Mouse (Mus musculus): ENCODE measurements around the gene Ndufv1. TPM values are rescaled to one million over a fixed set of nuclear protein-coding genes. Genes with fewer than 3 reads are reported as not detected.

The Ndufv1 gene
- polyA plus RNA-seq, 1 experiment from 2014 or later = 255 TPM

DNA sequence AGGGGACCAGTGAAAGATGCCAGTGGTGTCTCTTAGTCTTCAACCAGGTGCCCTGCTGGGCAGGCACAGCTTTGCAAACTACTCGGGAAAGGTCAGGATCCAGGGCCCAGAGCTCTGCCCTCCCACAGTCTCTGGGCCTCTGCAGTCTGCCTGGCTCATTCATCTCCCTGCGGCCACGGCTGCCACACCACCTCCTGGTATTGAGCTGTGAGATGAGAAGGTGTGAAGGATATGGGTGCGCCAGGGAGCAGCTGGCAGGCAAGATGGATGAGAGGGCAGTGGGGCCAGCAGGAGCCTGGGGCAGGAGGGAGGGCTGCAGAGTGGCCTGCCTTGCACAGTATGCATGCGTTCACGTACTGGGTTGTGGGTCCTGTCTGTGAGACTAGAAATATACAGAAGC lies 21.8 kb downstream of the Ndufv1 start:
- ATAC-seq = no peak
- no peak for TF ChIP-seq CTCF (IDR thresholded peaks at IDR 0.05; ENCODE audit: low read depth)

DNA sequence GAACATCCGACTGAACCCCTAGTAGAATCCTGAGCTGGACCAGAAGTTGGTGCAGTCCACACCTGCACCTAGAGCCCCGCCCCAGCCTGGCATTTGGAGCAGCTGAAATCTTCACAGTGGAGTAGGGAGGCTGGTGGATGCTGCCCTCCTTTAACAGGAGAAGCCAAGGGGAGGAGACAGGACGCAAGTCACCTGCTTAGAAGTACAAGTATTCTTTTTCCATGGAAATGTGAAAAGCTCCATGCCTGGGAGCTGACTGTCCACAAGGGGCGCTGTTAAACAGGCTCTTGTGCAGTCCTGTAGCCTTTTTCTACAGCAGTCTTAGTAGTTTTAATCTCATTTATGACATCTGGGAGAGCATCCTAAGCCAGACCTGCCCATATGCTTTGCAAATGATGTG lies 23.9 kb downstream of the Ndufv1 start:
- H3K27ac ChIP-seq (ENCODE audit: low read depth, low read length) = no peak overlapping the region
- TF ChIP-seq CTCF (IDR thresholded peaks at IDR 0.05; ENCODE audit: low read depth) = peak; percentile 61
- no peaks in the 10 kb centered on the region for H3K36me3 ChIP-seq (ENCODE audit: control insufficient read depth, insufficient read depth)
- 96% methylated on average over 4 of the region's 4 CpGs for WGBS
- ATAC-seq = no peak
- no peaks in the 10 kb centered on the region for H3K27me3 ChIP-seq (replicated peaks; ENCODE audit: control insufficient read depth, insufficient read depth, low read length)
- H3K4me1 ChIP-seq (replicated peaks; ENCODE audit: control insufficient read depth, insufficient read depth, low read length) = peaks cover 17% of the 10 kb centered on the region; the same call in 1 of the 2 replicates
- H3K9me3 ChIP-seq (ENCODE audit: control insufficient read depth) = no peaks in the 10 kb centered on the region
- no peak overlapping the region for H3K4me3 ChIP-seq (ENCODE audit: low read depth, low read length)
- H3K9ac ChIP-seq (ENCODE audit: low read depth, low read length) = no peak overlapping the region
- no peak overlapping the region for H3K4me2 ChIP-seq (replicated peaks; ENCODE audit: low read depth)

More for the DNA sequence above, 21.8 kb downstream of the Ndufv1 start:
- H3K27me3 ChIP-seq (replicated peaks; ENCODE audit: control insufficient read depth, insufficient read depth, low read length) = no peaks in the 10 kb centered on the region
- H3K9me3 ChIP-seq (ENCODE audit: control insufficient read depth) = no peaks in the 10 kb centered on the region
- no peak overlapping the region for H3K9ac ChIP-seq (ENCODE audit: low read depth, low read length)
- no peak overlapping the region for H3K4me2 ChIP-seq (replicated peaks; ENCODE audit: low read depth)
- peaks cover 15% of the 10 kb centered on the region; the same call in 1 of the 2 replicates for H3K4me1 ChIP-seq (replicated peaks; ENCODE audit: control insufficient read depth, insufficient read depth, low read length)
- WGBS = 50% methylated on average over 6 of the region's 6 CpGs
- H3K4me3 ChIP-seq (ENCODE audit: low read depth, low read length) = no peak overlapping the region
- no peak overlapping the region for H3K27ac ChIP-seq (ENCODE audit: low read depth, low read length)
- H3K36me3 ChIP-seq (ENCODE audit: control insufficient read depth, insufficient read depth) = no peaks in the 10 kb centered on the region

GRCm38 (mm10) chr19:3988066-3988465 lies 24.5 kb downstream of the Ndufv1 start:
- no peaks in the 10 kb centered on the region for H3K27me3 ChIP-seq (replicated peaks; ENCODE audit: control insufficient read depth, insufficient read depth, low read length)
- ATAC-seq = no peak
- no peak overlapping the region for H3K9ac ChIP-seq (ENCODE audit: low read depth, low read length)
- H3K27ac ChIP-seq (ENCODE audit: low read depth, low read length) = no peak overlapping the region
- H3K4me1 ChIP-seq (replicated peaks; ENCODE audit: control insufficient read depth, insufficient read depth, low read length) = peaks cover 13% of the 10 kb centered on the region; the same call in 1 of the 2 replicates
- H3K4me3 ChIP-seq (ENCODE audit: low read depth, low read length) = no peak overlapping the region
- no peak for TF ChIP-seq CTCF (IDR thresholded peaks at IDR 0.05; ENCODE audit: low read depth)
- H3K36me3 ChIP-seq (ENCODE audit: control insufficient read depth, insufficient read depth) = no peaks in the 10 kb centered on the region
- H3K4me2 ChIP-seq (replicated peaks; ENCODE audit: low read depth) = no peak overlapping the region
- whole genome bisulfite sequencing = 87% methylated on average over 14 of the region's 14 CpGs
- no peaks in the 10 kb centered on the region for H3K9me3 ChIP-seq (ENCODE audit: control insufficient read depth)

- Histone ChIP-seq H3K27ac (ENCODE audit: low read depth, low read length) (peak within 1 kb of the TSS; percentile 22), H3K9me3 (ENCODE audit: control insufficient read depth) (no peaks in the 10 kb centered on the region), H3K4me2 (replicated peaks; ENCODE audit: low read depth) (peak within 1 kb of the TSS; percentile 48), H3K27me3 (replicated peaks; ENCODE audit: control insufficient read depth, insufficient read depth, low read length) (no peaks in the 10 kb centered on the region), H3K36me3 (ENCODE audit: control insufficient read depth, insufficient read depth) (no peaks in the 10 kb centered on the region), H3K4me1 (replicated peaks; ENCODE audit: control insufficient read depth, insufficient read depth, low read length) (peaks cover 9% of the 10 kb centered on the region; the same call in 1 of the 2 replicates), H3K9ac (ENCODE audit: low read depth, low read length) (peak within 1 kb of the TSS; percentile 8; the same call in 1 of the 2 replicates), H3K4me3 (ENCODE audit: low read depth, low read length) (no peak within 1 kb of the TSS)
- TF ChIP-seq CTCF (IDR thresholded peaks at IDR 0.05; ENCODE audit: low read depth) = 0 out of 2 replicates have a peak, but pooled peaks have one; percentile 15
- WGBS = 6% methylated on average over 8 of the region's 8 CpGs
- peak; percentile 87 for ATAC-seq
Measured at GRCm38 (mm10) chr19:3986334-3986733, 26.3 kb downstream of the Ndufv1 start, which contains the start of gene Acy3. Gene Acy3 (plus strand): TSS chr19:3986570.

- H3K4me3 ChIP-seq (ENCODE audit: low read depth, low read length) = no peak overlapping the region
- H3K9ac ChIP-seq (ENCODE audit: low read depth, low read length) = no peak overlapping the region
- peak overlapping the region; percentile 28; the same call in 1 of the 2 replicates for H3K27ac ChIP-seq (ENCODE audit: low read depth, low read length)
- WGBS = 41% methylated on average over 8 of the region's 8 CpGs
- H3K36me3 ChIP-seq (ENCODE audit: control insufficient read depth, insufficient read depth) = no peaks in the 10 kb centered on the region
- TF ChIP-seq CTCF (IDR thresholded peaks at IDR 0.05; ENCODE audit: low read depth) = no peak
- peak; percentile 29; the same call in 1 of the 2 replicates for ATAC-seq
- no peaks in the 10 kb centered on the region for H3K9me3 ChIP-seq (ENCODE audit: control insufficient read depth)
- no peaks in the 10 kb centered on the region for H3K27me3 ChIP-seq (replicated peaks; ENCODE audit: control insufficient read depth, insufficient read depth, low read length)
- no peak overlapping the region for H3K4me2 ChIP-seq (replicated peaks; ENCODE audit: low read depth)
- peaks cover 9% of the 10 kb centered on the region; the same call in 1 of the 2 replicates for H3K4me1 ChIP-seq (replicated peaks; ENCODE audit: control insufficient read depth, insufficient read depth, low read length)
Measured at GRCm38 (mm10) chr19:3985261-3985681, 27.3 kb downstream of the Ndufv1 start.

DNA sequence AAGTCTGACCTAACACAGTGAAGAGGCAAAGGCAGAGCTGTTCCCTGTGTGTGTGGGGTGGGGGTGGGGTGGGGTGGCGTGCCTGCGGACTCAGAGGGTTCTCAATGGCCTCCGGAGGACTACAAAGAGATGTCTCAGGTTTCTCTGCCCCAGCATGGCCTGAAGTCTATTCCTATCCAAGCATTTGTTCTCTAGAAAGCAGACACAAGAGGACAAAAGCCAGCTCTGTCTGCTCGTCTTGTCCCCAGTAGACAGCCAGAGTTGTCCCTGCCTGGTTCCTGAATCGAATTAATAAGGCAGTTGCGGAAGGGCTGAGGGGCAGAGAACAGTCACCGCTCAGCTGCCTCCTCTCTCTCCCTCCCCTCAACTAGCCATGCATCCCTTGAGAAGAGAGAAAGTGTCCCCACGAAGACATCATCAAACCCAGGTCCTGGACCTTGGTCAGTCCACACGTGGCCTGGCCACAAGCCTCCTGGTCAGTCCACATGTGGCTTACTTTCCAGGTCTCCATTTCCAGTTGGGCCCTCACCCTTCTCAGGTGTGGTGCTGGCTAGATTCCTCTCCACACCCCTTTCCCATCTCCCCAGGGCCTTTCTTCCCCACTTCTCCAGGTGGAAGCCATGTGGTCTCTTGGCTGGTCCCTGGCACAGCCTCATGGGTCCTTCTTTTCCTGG lies 28.9 kb downstream of the Ndufv1 start:
- no peak overlapping the region for H3K9ac ChIP-seq (ENCODE audit: low read depth, low read length)
- 64% methylated on average over 9 of the region's 9 CpGs for WGBS
- ATAC-seq = no peak

More for the DNA sequence above, 28.9 kb downstream of the Ndufv1 start:
- H3K4me2 ChIP-seq (replicated peaks; ENCODE audit: low read depth) = no peak overlapping the region
- H3K27me3 ChIP-seq (replicated peaks; ENCODE audit: control insufficient read depth, insufficient read depth, low read length) = no peaks in the 10 kb centered on the region
- H3K27ac ChIP-seq (ENCODE audit: low read depth, low read length) = no peak overlapping the region
- H3K4me3 ChIP-seq (ENCODE audit: low read depth, low read length) = no peak overlapping the region
- no peak for TF ChIP-seq CTCF (IDR thresholded peaks at IDR 0.05; ENCODE audit: low read depth)
- no peaks in the 10 kb centered on the region for H3K9me3 ChIP-seq (ENCODE audit: control insufficient read depth)
- H3K4me1 ChIP-seq (replicated peaks; ENCODE audit: control insufficient read depth, insufficient read depth, low read length) = peaks cover 9% of the 10 kb centered on the region; the same call in 1 of the 2 replicates
- no peaks in the 10 kb centered on the region for H3K36me3 ChIP-seq (ENCODE audit: control insufficient read depth, insufficient read depth)
